Mouse (Mus musculus) lung, adult 2 months (tissue): ENCODE measurements around the gene Lrrc74a.

Experiments
- CTCF ChIP-seq: fragments of 200-500 bp; IDR thresholded peaks from 2 replicates; pipeline ENCODE4 v1.5.1; 2011; ENCODE audit warnings: mild to moderate bottlenecking, low read length, control low read depth; ENCODE audit not compliant: insufficient read depth
- POLR2A ChIP-seq: fragments of 200-500 bp; IDR thresholded peaks from 2 replicates; pipeline ENCODE4 v1.6.1; 2011; ENCODE audit warnings: low read depth, mild to moderate bottlenecking, control low read depth, low read length, borderline replicate concordance; ENCODE audit errors: extremely low read depth

DNA sequence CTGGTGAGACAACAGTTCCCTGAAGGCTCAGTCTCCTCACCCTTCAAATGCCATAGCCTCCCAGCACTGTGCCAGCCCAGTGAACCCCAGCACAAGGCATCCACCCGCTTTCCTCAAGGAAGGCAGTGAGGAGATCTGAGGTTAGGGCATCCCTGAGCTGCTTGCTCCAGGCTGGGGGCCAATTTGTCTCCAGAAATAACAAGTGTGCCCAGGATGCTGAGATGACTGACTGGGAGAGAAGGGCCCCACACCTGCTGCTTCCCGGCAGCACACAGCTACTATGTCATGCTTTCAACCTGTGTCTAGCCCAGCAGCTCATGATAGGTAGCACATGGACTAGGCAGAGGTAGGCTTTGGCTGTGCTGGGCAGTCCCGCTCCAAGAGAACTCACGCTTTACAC, 32.7 kb upstream of the Lrrc74a start:
- no peak for TF ChIP-seq POLR2A
- no peak for TF ChIP-seq CTCF
